Mouse (Mus musculus): ENCODE data around the gene Ppp2r2d. TPM values are rescaled to one million over a fixed set of nuclear protein-coding genes. Genes with fewer than 3 reads are reported as not detected.
A peak's percentile ranks its signal among the peaks of the same experiment; 100 is the strongest.

The Ppp2r2d gene
- polyA plus RNA-seq, 1 experiment from 2014 or later = 32.1 TPM

DNA sequence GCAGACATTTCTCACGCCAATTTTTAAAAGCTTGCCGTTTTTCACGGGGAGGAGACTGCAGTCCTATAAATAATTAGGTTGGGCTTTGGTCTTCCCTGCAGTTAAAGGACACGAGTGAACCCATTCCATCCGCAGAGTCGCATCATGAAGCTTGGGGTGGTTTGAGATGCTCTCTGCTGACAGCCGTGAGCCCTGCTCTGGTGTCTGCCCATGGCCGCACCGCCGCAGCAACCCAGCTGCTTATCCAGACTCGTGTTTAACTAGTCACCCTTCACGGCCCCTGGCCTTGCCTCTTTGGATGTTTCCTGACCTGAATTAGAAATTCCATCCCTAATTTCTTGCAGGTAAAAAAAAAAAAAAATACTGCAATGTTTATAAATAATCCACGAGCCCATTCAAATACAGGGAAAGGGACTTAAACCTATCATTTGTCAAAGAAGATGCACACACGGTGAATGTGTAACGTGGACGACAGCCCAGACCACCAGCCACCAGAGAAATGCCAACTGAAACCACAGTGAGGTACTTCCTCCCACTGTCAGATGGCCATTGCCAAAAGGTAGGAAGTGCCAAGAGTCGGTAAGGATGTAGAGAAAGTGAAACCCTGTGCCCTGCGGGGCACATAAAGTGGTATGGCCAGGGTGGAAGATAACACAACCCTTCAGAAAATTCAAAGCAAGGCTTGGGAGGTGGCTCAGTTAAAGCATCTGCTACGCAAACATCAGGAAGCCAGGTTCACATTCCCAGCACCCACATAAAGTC, 20.7 kb upstream of the Ppp2r2d start:
- WGBS = 72% methylated on average over 19 of the region's 19 CpGs
- ATAC-seq (replicated peaks; ENCODE audit: low FRiP score, low read depth) = no peak
- no peak for TF ChIP-seq CTCF (IDR thresholded peaks at IDR 0.05; ENCODE audit: low read depth)

GRCm38 (mm10) chr7:138827812-138828211, 18.1 kb upstream of the Ppp2r2d start:
- H3K4me1 ChIP-seq (replicated peaks; ENCODE audit: insufficient read depth, low read length) = no peaks in the 10 kb centered on the region
- peak; percentile 79 for DNase-seq (ENCODE audit: low spot score)
- H3K9me3 ChIP-seq (replicated peaks; ENCODE audit: low read length) = no peaks in the 10 kb centered on the region
- no peak overlapping the region for H3K9ac ChIP-seq (ENCODE audit: low read depth, low read length)
- no peak for ATAC-seq (replicated peaks; ENCODE audit: low FRiP score, low read depth)
- no peak overlapping the region for H3K4me3 ChIP-seq (replicated peaks; ENCODE audit: low read depth, low read length)
- no peak overlapping the region for H3K27ac ChIP-seq
- no peak overlapping the region for H3K4me2 ChIP-seq (ENCODE audit: low read length)
- no peaks in the 10 kb centered on the region for H3K36me3 ChIP-seq (ENCODE audit: insufficient read depth, low read length)
- 18% methylated on average over 11 of the region's 11 CpGs for WGBS
- peak; percentile 99 for TF ChIP-seq CTCF (IDR thresholded peaks at IDR 0.05; ENCODE audit: low read depth)
- no peaks in the 10 kb centered on the region for H3K27me3 ChIP-seq (ENCODE audit: insufficient read depth, low read length)

More for the DNA sequence above, 20.7 kb upstream of the Ppp2r2d start:
- Histone ChIP-seq H3K27me3 (ENCODE audit: insufficient read depth, low read length) (no peaks in the 10 kb centered on the region), H3K4me3 (replicated peaks; ENCODE audit: low read depth, low read length) (no peak overlapping the region), H3K9me3 (replicated peaks; ENCODE audit: low read length) (no peaks in the 10 kb centered on the region), H3K9ac (ENCODE audit: low read depth, low read length) (no peak overlapping the region), H3K36me3 (ENCODE audit: insufficient read depth, low read length) (no peaks in the 10 kb centered on the region), H3K4me1 (replicated peaks; ENCODE audit: insufficient read depth, low read length) (no peaks in the 10 kb centered on the region), H3K4me2 (ENCODE audit: low read length) (no peak overlapping the region), H3K27ac (no peak overlapping the region)
- no peak for DNase-seq (ENCODE audit: low spot score)

DNA sequence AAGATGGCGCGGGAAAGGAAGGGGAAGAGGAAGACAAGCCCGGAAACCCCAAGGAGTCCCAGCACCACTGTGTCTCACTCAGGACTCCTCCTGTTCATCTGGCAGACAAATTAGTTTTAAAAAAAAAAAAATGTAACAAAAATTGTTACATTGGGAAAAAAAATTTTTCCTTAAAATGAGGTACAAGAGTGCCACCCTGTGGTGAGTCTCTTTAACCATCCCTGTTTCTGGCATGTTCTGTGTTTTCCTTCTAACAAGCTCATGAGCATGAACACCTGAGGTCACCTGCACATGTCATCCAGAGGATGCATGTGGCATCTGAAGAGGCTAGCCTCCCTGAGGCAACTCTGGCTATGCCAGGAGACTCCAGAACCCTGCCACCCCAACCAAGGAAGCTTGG, 10.9 kb upstream of the Ppp2r2d start:
- 84% methylated on average over 3 of the region's 3 CpGs for WGBS
- no peak for DNase-seq (ENCODE audit: low spot score)
- peak; percentile 54 for TF ChIP-seq CTCF (IDR thresholded peaks at IDR 0.05; ENCODE audit: low read depth)

GRCm38 (mm10) chr7:138840594-138841021, 5.3 kb upstream of the Ppp2r2d start:
- TF ChIP-seq CTCF (IDR thresholded peaks at IDR 0.05; ENCODE audit: low read depth) = peak; percentile 83
- peak; percentile 33 for ATAC-seq (replicated peaks; ENCODE audit: low FRiP score, low read depth)
- H3K27ac ChIP-seq = no peak overlapping the region
- no peak overlapping the region for H3K4me2 ChIP-seq (ENCODE audit: low read length)
- no peaks in the 10 kb centered on the region for H3K9me3 ChIP-seq (replicated peaks; ENCODE audit: low read length)
- H3K9ac ChIP-seq (ENCODE audit: low read depth, low read length) = no peak overlapping the region
- peaks cover 18% of the 10 kb centered on the region; the same call in 1 of the 2 replicates for H3K4me1 ChIP-seq (replicated peaks; ENCODE audit: insufficient read depth, low read length)
- peak; percentile 86 for DNase-seq (ENCODE audit: low spot score)
- no peaks in the 10 kb centered on the region for H3K27me3 ChIP-seq (ENCODE audit: insufficient read depth, low read length)
- H3K36me3 ChIP-seq (ENCODE audit: insufficient read depth, low read length) = peaks cover 6% of the 10 kb centered on the region; the same call in 1 of the 2 replicates
- WGBS = 30% methylated on average over 4 of the region's 4 CpGs
- H3K4me3 ChIP-seq (replicated peaks; ENCODE audit: low read depth, low read length) = no peak overlapping the region

More for the DNA sequence above, 10.9 kb upstream of the Ppp2r2d start:
- H3K27me3 ChIP-seq (ENCODE audit: insufficient read depth, low read length) = no peaks in the 10 kb centered on the region
- no peak overlapping the region for H3K4me3 ChIP-seq (replicated peaks; ENCODE audit: low read depth, low read length)
- H3K4me2 ChIP-seq (ENCODE audit: low read length) = no peak overlapping the region
- H3K9ac ChIP-seq (ENCODE audit: low read depth, low read length) = no peak overlapping the region
- H3K9me3 ChIP-seq (replicated peaks; ENCODE audit: low read length) = no peaks in the 10 kb centered on the region
- H3K36me3 ChIP-seq (ENCODE audit: insufficient read depth, low read length) = peaks cover 9% of the 10 kb centered on the region
- H3K4me1 ChIP-seq (replicated peaks; ENCODE audit: insufficient read depth, low read length) = no peaks in the 10 kb centered on the region
- no peak overlapping the region for H3K27ac ChIP-seq
- ATAC-seq (replicated peaks; ENCODE audit: low FRiP score, low read depth) = no peak

GRCm38 (mm10) chr7:138841436-138842151, 4.3 kb upstream of the Ppp2r2d start:
- no peaks in the 10 kb centered on the region for H3K36me3 ChIP-seq (ENCODE audit: insufficient read depth, low read length)
- H3K9me3 ChIP-seq (replicated peaks; ENCODE audit: low read length) = no peaks in the 10 kb centered on the region
- H3K27me3 ChIP-seq (ENCODE audit: insufficient read depth, low read length) = no peaks in the 10 kb centered on the region
- no peak overlapping the region for H3K27ac ChIP-seq
- no peak overlapping the region for H3K4me2 ChIP-seq (ENCODE audit: low read length)
- no peak for ATAC-seq (replicated peaks; ENCODE audit: low FRiP score, low read depth)
- 56% methylated on average over 2 of the region's 3 CpGs for WGBS
- no peak overlapping the region for H3K9ac ChIP-seq (ENCODE audit: low read depth, low read length)
- DNase-seq (ENCODE audit: low spot score) = peak; percentile 47
- TF ChIP-seq CTCF (IDR thresholded peaks at IDR 0.05; ENCODE audit: low read depth) = no peak
- H3K4me3 ChIP-seq (replicated peaks; ENCODE audit: low read depth, low read length) = no peak overlapping the region
- peaks cover 18% of the 10 kb centered on the region; the same call in 1 of the 2 replicates for H3K4me1 ChIP-seq (replicated peaks; ENCODE audit: insufficient read depth, low read length)

DNA sequence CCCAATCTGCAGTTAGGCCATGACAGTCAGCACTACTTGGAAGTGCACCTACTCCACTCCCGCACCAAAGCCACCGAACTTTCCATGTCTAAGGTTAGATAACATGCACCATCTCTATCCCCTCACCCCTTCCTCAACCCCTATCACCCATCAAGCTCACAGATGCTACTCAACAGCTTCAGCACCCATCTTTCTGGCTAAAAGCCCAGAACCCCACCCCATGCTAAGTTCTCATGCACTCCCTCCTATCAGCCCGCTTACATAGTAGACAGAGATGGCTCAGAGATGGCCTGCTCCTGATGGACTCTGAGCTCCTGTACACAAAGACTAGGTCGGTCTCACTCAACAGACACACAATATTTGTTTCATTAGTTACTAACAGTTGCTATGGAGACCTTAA, 2.5 kb upstream of the Ppp2r2d start:
- H3K27me3 ChIP-seq (ENCODE audit: insufficient read depth, low read length) = no peaks in the 10 kb centered on the region
- H3K36me3 ChIP-seq (ENCODE audit: insufficient read depth, low read length) = no peaks in the 10 kb centered on the region
- peaks cover 31% of the 10 kb centered on the region for H3K4me1 ChIP-seq (replicated peaks; ENCODE audit: insufficient read depth, low read length)
- 92% methylated on average over 4 of the region's 4 CpGs for WGBS
- no peak overlapping the region for H3K4me3 ChIP-seq (replicated peaks; ENCODE audit: low read depth, low read length)
- no peak overlapping the region for H3K4me2 ChIP-seq (ENCODE audit: low read length)
- H3K9ac ChIP-seq (ENCODE audit: low read depth, low read length) = no peak overlapping the region
- no peaks in the 10 kb centered on the region for H3K9me3 ChIP-seq (replicated peaks; ENCODE audit: low read length)
- H3K27ac ChIP-seq = no peak overlapping the region
- no peak for ATAC-seq (replicated peaks; ENCODE audit: low FRiP score, low read depth)
- TF ChIP-seq CTCF (IDR thresholded peaks at IDR 0.05; ENCODE audit: low read depth) = no peak
- DNase-seq (ENCODE audit: low spot score) = no peak
